Comparison of ENCODE assay signal across 12 mouse cellular contexts in the genomic region with DNA sequence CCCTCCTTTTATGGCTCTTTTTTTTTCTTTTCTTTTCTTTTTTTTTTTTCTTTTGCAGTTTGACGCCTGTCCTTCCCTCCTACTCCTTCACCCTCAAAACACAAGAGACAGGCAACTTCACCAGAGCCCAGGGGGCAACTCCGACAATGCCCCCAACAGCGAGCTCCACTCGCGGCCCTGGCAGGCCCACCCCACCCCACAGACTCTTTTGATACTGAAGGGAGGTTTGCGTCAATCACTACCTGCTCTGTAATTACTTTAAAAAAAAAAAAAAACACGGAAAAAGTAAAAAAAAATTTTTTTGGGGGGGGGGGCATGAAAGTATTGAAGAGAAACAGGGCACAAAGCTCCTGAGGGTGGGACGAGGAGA. TPM values are rescaled to one million over a fixed set of nuclear protein-coding genes. Genes with fewer than 3 reads are reported as not detected.
DNase-seq lines count a peak whose midpoint lies in the region; ATAC-seq and TF ChIP-seq lines count a peak whose summit lies in the region.
"Had no signal": no experiment of that assay in that cellular context is flagged by ENCODE, and none has a peak within 500 bp of the region (broad histone marks: within the 10 kb centered on the region; RNA-seq: fewer than 3 reads in every experiment).

No protein-coding gene starts in this region.

- TF ChIP-seq POLR2A in limb, embryonic 14.5 days (IDR thresholded peaks at IDR 0.05; ENCODE audit: borderline replicate concordance, extremely low read depth, insufficient read depth, insufficient read length): no peak

- no peak for ATAC-seq in heart, embryonic 14.5 days (ENCODE audit: insufficient number of reproducible peaks, insufficient read depth, low FRiP score, low read depth)
- ATAC-seq in lung, embryonic 15.5 days (ENCODE audit: borderline replicate concordance, extremely low read depth, low FRiP score, low TSS enrichment): no peak
- no peak for ATAC-seq in lung, postnatal 0 days
- no peak for ATAC-seq in embryonic facial prominence, embryonic 14.5 days (ENCODE audit: low read depth)
- no peak for ATAC-seq in limb, embryonic 14.5 days (ENCODE audit: low FRiP score, low read depth)

- intact Hi-C loops in heart, postnatal 10 days (cut with DNase I): no loop called here

- H3K36me3 ChIP-seq in heart, embryonic 14.5 days (ENCODE audit: control insufficient read depth, insufficient read depth, low read length): peaks cover 24% of the 10 kb centered on the region
- no peaks in the 10 kb centered on the region for H3K36me3 ChIP-seq in lung, embryonic 15.5 days
- H3K36me3 ChIP-seq in lung, postnatal 0 days (ENCODE audit: insufficient read depth, low read length): no peaks in the 10 kb centered on the region
- 0 out of 2 replicates have a peak, but pooled peaks cover 9% of the 10 kb centered on the region for H3K36me3 ChIP-seq in embryonic facial prominence, embryonic 14.5 days (ENCODE audit: control insufficient read depth, insufficient read depth, low read length)
- 0 out of 2 replicates have a peak, but pooled peaks cover 9% of the 10 kb centered on the region for H3K36me3 ChIP-seq in limb, embryonic 14.5 days (ENCODE audit: control insufficient read depth, insufficient read depth, low read length)

- TF ChIP-seq EP300 in lung, postnatal 0 days (IDR thresholded peaks at IDR 0.05): no peak

- peak overlapping the region; percentile 62; the same call in 1 of the 2 replicates for H3K4me2 ChIP-seq in heart, embryonic 14.5 days (ENCODE audit: low read length)
- peak overlapping the region; percentile 42 for H3K4me2 ChIP-seq in lung, embryonic 15.5 days
- H3K4me2 ChIP-seq in lung, postnatal 0 days (replicated peaks; ENCODE audit: low read depth, low read length): no peak overlapping the region
- peak overlapping the region; percentile 50; the same call in 1 of the 2 replicates for H3K4me2 ChIP-seq in embryonic facial prominence, embryonic 14.5 days (ENCODE audit: low read depth, low read length)
- peak overlapping the region; percentile 43 for H3K4me2 ChIP-seq in limb, embryonic 14.5 days (replicated peaks; ENCODE audit: low read depth, low read length, severe bottlenecking)
- H3K4me2 ChIP-seq: midbrain, embryonic 12.5 days had no signal

- peaks cover 27% of the 10 kb centered on the region for H3K27me3 ChIP-seq in heart, embryonic 14.5 days (ENCODE audit: control insufficient read depth, insufficient read depth, low read length)
- H3K27me3 ChIP-seq in lung, embryonic 15.5 days: peaks cover 61% of the 10 kb centered on the region
- peaks cover 34% of the 10 kb centered on the region for H3K27me3 ChIP-seq in lung, postnatal 0 days (replicated peaks; ENCODE audit: insufficient read depth, low read length)
- peaks cover 40% of the 10 kb centered on the region for H3K27me3 ChIP-seq in embryonic facial prominence, embryonic 14.5 days (replicated peaks; ENCODE audit: control insufficient read depth, insufficient read depth, low read length)
- peaks cover 39% of the 10 kb centered on the region for H3K27me3 ChIP-seq in limb, embryonic 14.5 days (ENCODE audit: control insufficient read depth, insufficient read depth, low read length)

- no peaks in the 10 kb centered on the region for H3K9me3 ChIP-seq in heart, embryonic 14.5 days (ENCODE audit: control insufficient read depth, low read length)
- H3K9me3 ChIP-seq in lung, embryonic 15.5 days: no peaks in the 10 kb centered on the region
- H3K9me3 ChIP-seq in lung, postnatal 0 days (ENCODE audit: low read length): no peaks in the 10 kb centered on the region
- no peaks in the 10 kb centered on the region for H3K9me3 ChIP-seq in embryonic facial prominence, embryonic 14.5 days (ENCODE audit: control insufficient read depth, low read length)
- H3K9me3 ChIP-seq in limb, embryonic 14.5 days (ENCODE audit: control insufficient read depth, low read length): no peaks in the 10 kb centered on the region
- H3K9me3 ChIP-seq: midbrain, embryonic 12.5 days had no signal

- no peak for DNase-seq in heart, postnatal 10 days
- DNase-seq in lung, postnatal 0 days (ENCODE audit: low spot score): no peak
- DNase-seq in embryonic facial prominence, embryonic 14.5 days (ENCODE audit: low spot score): no peak
- DNase-seq in limb, embryonic 14.5 days (ENCODE audit: low spot score): no peak
- DNase-seq in spleen, postnatal 4 days (ENCODE audit: low spot score in 2 of 2): no peak
- DNase-seq: heart, postnatal 14 days; lung, postnatal 14 days had no signal

- peaks cover 9 to 16% of the 10 kb centered on the region in 2 experiments; a peak in 3 of 4 replicates for H3K4me1 ChIP-seq in heart, embryonic 14.5 days (ENCODE audit: control insufficient read depth in 2 of 2, insufficient read depth in 2 of 2, low read length in 2 of 2)
- H3K4me1 ChIP-seq in lung, embryonic 15.5 days: peaks cover 12% of the 10 kb centered on the region
- no peaks in the 10 kb centered on the region for H3K4me1 ChIP-seq in lung, postnatal 0 days (ENCODE audit: insufficient read depth, low read depth, low read length)
- no peaks in the 10 kb centered on the region for H3K4me1 ChIP-seq in embryonic facial prominence, embryonic 14.5 days (ENCODE audit: control insufficient read depth, insufficient read depth, low read length)
- H3K4me1 ChIP-seq in limb, embryonic 14.5 days (ENCODE audit: control insufficient read depth, insufficient read depth, low read length): peaks cover 2% of the 10 kb centered on the region; the same call in 1 of the 2 replicates

- WGBS in heart, embryonic 14.5 days: 40% methylated on average over 8 of the region's 8 CpGs
- WGBS in lung, embryonic 15.5 days: 27% methylated on average over 8 of the region's 8 CpGs
- WGBS in lung, postnatal 0 days: 26% methylated on average over 8 of the region's 8 CpGs
- 29% methylated on average over 8 of the region's 8 CpGs for WGBS in embryonic facial prominence, embryonic 14.5 days
- WGBS in limb, embryonic 14.5 days: 27% methylated on average over 7 of the region's 8 CpGs

- no peak overlapping the region for H3K4me3 ChIP-seq in heart, embryonic 14.5 days (ENCODE audit: control insufficient read depth in 1 of 2, insufficient read depth in 1 of 2, low read depth in 1 of 2, low read length in 2 of 2)
- no peak overlapping the region for H3K4me3 ChIP-seq in lung, embryonic 15.5 days
- H3K4me3 ChIP-seq in lung, postnatal 0 days (ENCODE audit: low read depth, low read length): no peak overlapping the region
- peak overlapping the region; percentile 24; the same call in 1 of the 2 replicates for H3K4me3 ChIP-seq in embryonic facial prominence, embryonic 14.5 days (ENCODE audit: low read depth, low read length)
- H3K4me3 ChIP-seq in limb, embryonic 14.5 days (replicated peaks; ENCODE audit: low read length): peak overlapping the region; percentile 27; the same call in 1 of the 2 replicates
- H3K4me3 ChIP-seq: erythroblast, embryonic 14.5 days; midbrain, embryonic 12.5 days had no signal

- H3K9ac ChIP-seq in heart, embryonic 14.5 days (ENCODE audit: low read length): peak overlapping the region; percentile 55; the same call in 1 of the 2 replicates
- H3K9ac ChIP-seq in lung, embryonic 15.5 days: no peak overlapping the region
- no peak overlapping the region for H3K9ac ChIP-seq in lung, postnatal 0 days (replicated peaks; ENCODE audit: low read depth)
- no peak overlapping the region for H3K9ac ChIP-seq in embryonic facial prominence, embryonic 14.5 days (ENCODE audit: low read depth, low read length)
- H3K9ac ChIP-seq in limb, embryonic 14.5 days (ENCODE audit: low read depth, low read length, severe bottlenecking): no peak overlapping the region
- H3K9ac ChIP-seq: midbrain, embryonic 12.5 days had no signal

- H3K27ac ChIP-seq in heart, embryonic 14.5 days (replicated peaks in 1 of 2; ENCODE audit: control insufficient read depth in 1 of 2, insufficient read depth in 1 of 2, low read depth in 2 of 2, low read length in 2 of 2): no peak overlapping the region
- no peak overlapping the region for H3K27ac ChIP-seq in lung, embryonic 15.5 days
- H3K27ac ChIP-seq in lung, postnatal 0 days (ENCODE audit: low read length): no peak overlapping the region
- no peak overlapping the region for H3K27ac ChIP-seq in embryonic facial prominence, embryonic 14.5 days (replicated peaks; ENCODE audit: low read depth, low read length)
- H3K27ac ChIP-seq in limb, embryonic 14.5 days (replicated peaks; ENCODE audit: low read depth, low read length): no peak overlapping the region

- no peak for TF ChIP-seq CTCF in lung, postnatal 0 days (IDR thresholded peaks at IDR 0.05)

RNA-seq across cellular contexts. Expression of gene Aspdh, which starts 2.1 kb away (rescaled TPM):
- 0.34 and 1.4 TPM in 2 replicates for polyA plus RNA-seq in heart, embryonic 14.5 days (2014; fragmentation: Nextera tagmentation; extraction: Ambion mirVana)
- total RNA-seq in heart, postnatal 10 days (2021): under 1 TPM; 0.79 to 0.93 TPM
- polyA plus RNA-seq in lung, embryonic 15.5 days (2015; fragmentation: Nextera tagmentation; extraction: Ambion mirVana): 0.62 and 0.88 TPM in 2 replicates
- not detected in 2 replicates for polyA plus RNA-seq in lung, postnatal 0 days (2015; fragmentation: Nextera tagmentation; extraction: Ambion mirVana)
- polyA plus RNA-seq in embryonic facial prominence, embryonic 14.5 days (2014; fragmentation: Nextera tagmentation; extraction: Ambion mirVana): 0.43 and 0.47 TPM in 2 replicates
- polyA plus RNA-seq in limb, embryonic 14.5 days (2012; rRNA removed): 1.8 and 3.1 TPM in 2 replicates
- 0.37 and 0.58 TPM in 2 replicates for polyA plus RNA-seq in limb, embryonic 14.5 days (2014; fragmentation: Nextera tagmentation; extraction: Ambion mirVana)
- total RNA-seq: neutrophil, adult 5-6 weeks had no signal

RNA-seq across cellular contexts. Expression of gene Josd2, which starts 4.7 kb away (rescaled TPM):
- 128 and 131 TPM in 2 replicates for polyA plus RNA-seq in heart, embryonic 14.5 days (2014; fragmentation: Nextera tagmentation; extraction: Ambion mirVana)
- total RNA-seq in heart, postnatal 10 days (2021): 10 to 100 TPM; 70.3 to 79.0 TPM
- polyA plus RNA-seq in lung, embryonic 15.5 days (2015; fragmentation: Nextera tagmentation; extraction: Ambion mirVana): 109 and 111 TPM in 2 replicates
- polyA plus RNA-seq in lung, postnatal 0 days (2015; fragmentation: Nextera tagmentation; extraction: Ambion mirVana): 93.7 and 110 TPM in 2 replicates
- polyA plus RNA-seq in embryonic facial prominence, embryonic 14.5 days (2014; fragmentation: Nextera tagmentation; extraction: Ambion mirVana): 91.2 and 92.8 TPM in 2 replicates
- polyA plus RNA-seq in limb, embryonic 14.5 days (2012; rRNA removed): 167 and 215 TPM in 2 replicates
- polyA plus RNA-seq in limb, embryonic 14.5 days (2014; fragmentation: Nextera tagmentation; extraction: Ambion mirVana): 78.9 and 81.5 TPM in 2 replicates

RNA-seq across cellular contexts. Expression of gene Emc10, which starts 33.3 kb away (rescaled TPM):
- 101 and 114 TPM in 2 replicates for polyA plus RNA-seq in heart, embryonic 14.5 days (2014; fragmentation: Nextera tagmentation; extraction: Ambion mirVana)
- 100 to 1,000 TPM; 101 to 102 TPM for total RNA-seq in heart, postnatal 10 days (2021)
- 107 and 108 TPM in 2 replicates for polyA plus RNA-seq in lung, embryonic 15.5 days (2015; fragmentation: Nextera tagmentation; extraction: Ambion mirVana)
- polyA plus RNA-seq in lung, postnatal 0 days (2015; fragmentation: Nextera tagmentation; extraction: Ambion mirVana): 59.3 and 69.2 TPM in 2 replicates
- 140 and 145 TPM in 2 replicates for polyA plus RNA-seq in embryonic facial prominence, embryonic 14.5 days (2014; fragmentation: Nextera tagmentation; extraction: Ambion mirVana)
- polyA plus RNA-seq in limb, embryonic 14.5 days (2012; rRNA removed): 182 and 265 TPM in 2 replicates
- polyA plus RNA-seq in limb, embryonic 14.5 days (2014; fragmentation: Nextera tagmentation; extraction: Ambion mirVana): 149 and 151 TPM in 2 replicates

RNA-seq across cellular contexts. Expression of gene Fam71e1, which starts 33.3 kb away (rescaled TPM):
- polyA plus RNA-seq in heart, embryonic 14.5 days (2014; fragmentation: Nextera tagmentation; extraction: Ambion mirVana): 8.7 and 9.2 TPM in 2 replicates
- 1 to 10 TPM; 5.1 to 6.0 TPM for total RNA-seq in heart, postnatal 10 days (2021)
- polyA plus RNA-seq in lung, embryonic 15.5 days (2015; fragmentation: Nextera tagmentation; extraction: Ambion mirVana): 9.1 and 11.1 TPM in 2 replicates
- polyA plus RNA-seq in lung, postnatal 0 days (2015; fragmentation: Nextera tagmentation; extraction: Ambion mirVana): 11.4 and 12.0 TPM in 2 replicates
- 5.4 and 10.7 TPM in 2 replicates for polyA plus RNA-seq in embryonic facial prominence, embryonic 14.5 days (2014; fragmentation: Nextera tagmentation; extraction: Ambion mirVana)
- 19.8 and 21.5 TPM in 2 replicates for polyA plus RNA-seq in limb, embryonic 14.5 days (2012; rRNA removed)
- 12.2 and 13.6 TPM in 2 replicates for polyA plus RNA-seq in limb, embryonic 14.5 days (2014; fragmentation: Nextera tagmentation; extraction: Ambion mirVana)

RNA-seq across cellular contexts. Expression of gene Lrrc4b, which starts 34.2 kb away (rescaled TPM):
- polyA plus RNA-seq in heart, embryonic 14.5 days (2014; fragmentation: Nextera tagmentation; extraction: Ambion mirVana): 4.1 and 4.5 TPM in 2 replicates
- total RNA-seq in heart, postnatal 10 days (2021): 10 to 100 TPM; 28.3 to 39.0 TPM
- 0.88 and 0.98 TPM in 2 replicates for polyA plus RNA-seq in lung, embryonic 15.5 days (2015; fragmentation: Nextera tagmentation; extraction: Ambion mirVana)
- polyA plus RNA-seq in lung, postnatal 0 days (2015; fragmentation: Nextera tagmentation; extraction: Ambion mirVana): 0.51 and 0.76 TPM in 2 replicates
- polyA plus RNA-seq in embryonic facial prominence, embryonic 14.5 days (2014; fragmentation: Nextera tagmentation; extraction: Ambion mirVana): 1.8 and 2.1 TPM in 2 replicates
- polyA plus RNA-seq in limb, embryonic 14.5 days (2012; rRNA removed): 15.3 and 23.0 TPM in 2 replicates
- polyA plus RNA-seq in limb, embryonic 14.5 days (2014; fragmentation: Nextera tagmentation; extraction: Ambion mirVana): 1.6 and 1.8 TPM in 2 replicates
- total RNA-seq: neutrophil, adult 5-6 weeks had no signal
- polyA plus RNA-seq: erythroblast, embryonic 14.5 days had no signal

Comparison
In these comparisons a context has a peak if more than half of its experiments do, and no peak if none do; other contexts are left out.
1. H3K4me3 ChIP-seq: peak in embryonic facial prominence, embryonic 14.5 days (single experiment) and limb, embryonic 14.5 days (single experiment); none in heart, embryonic 14.5 days (0 of 2), lung, embryonic 15.5 days (single experiment) and lung, postnatal 0 days (single experiment).